Mouse (Mus musculus): ENCODE data around the gene Aoah.

DNA sequence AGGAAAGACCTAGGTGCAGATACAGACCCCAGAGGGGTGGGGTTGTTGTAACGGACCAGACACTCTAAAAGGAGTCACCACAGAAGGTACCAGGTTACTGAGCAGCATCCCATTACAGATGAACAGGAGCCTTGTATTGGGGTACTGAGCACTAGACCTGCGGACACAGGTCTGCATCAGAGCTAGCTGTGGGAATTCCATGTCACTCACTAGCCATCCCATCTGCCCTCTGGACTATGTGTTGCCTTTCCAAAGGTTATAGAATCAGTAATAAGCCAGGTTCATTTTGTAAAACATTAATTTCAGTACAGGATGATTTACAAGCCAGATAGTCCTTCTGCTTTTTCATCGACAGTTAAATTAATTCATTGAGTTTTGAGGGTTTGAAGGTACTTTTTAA is 2.7 kb downstream of the Aoah start:
- no peak for TF ChIP-seq POLR2A (IDR thresholded peaks at IDR 0.05; ENCODE audit: low read depth, low read length)
- no peak for TF ChIP-seq EP300 (IDR thresholded peaks at IDR 0.05; ENCODE audit: low read length)
- no peak for TF ChIP-seq CTCF (conservative IDR thresholded peaks at IDR 0.05 in 1 of 2, IDR thresholded peaks at IDR 0.05 in 1 of 2; ENCODE audit: low read depth in 2 of 2, low read length in 2 of 2)
- TF ChIP-seq POLR2AphosphoS2 (IDR thresholded peaks at IDR 0.05; ENCODE audit: low read depth, low read length), result no peak
- TF ChIP-seq BHLHE40 (IDR thresholded peaks at IDR 0.05; ENCODE audit: low read depth, low read length), result no peak
- no peak for TF ChIP-seq NELFE (IDR thresholded peaks at IDR 0.05; ENCODE audit: low read depth, low read length)

Measured in CH12.LX (cell line).